Mouse (Mus musculus) midbrain, embryonic 16.5 days (tissue): ENCODE measurements at regions not wholly inside any gene's neighbourhood (a gene's known extent, or its start where the extent isn't known, plus 50 kb on each side); places are given as distances from the start of the nearest gene placed in this dataset.

Experiments used
- ATAC-seq: fragments of 200-750 bp; cut with Nextera tagmentation; 2 replicates; pipeline ENCODE4 v1.8.0; 2017; ENCODE audit warnings: moderate TSS enrichment
- H3K27ac ChIP-seq: fragments of 300-500 bp; sonication (generic); 2 replicates; pipeline ENCODE4 v1.5.1; 2014; ENCODE audit warnings: mild to moderate bottlenecking, low read length, mixed read lengths
- H3K27me3 ChIP-seq: fragments of 300-500 bp; sonication (generic); 2 replicates; pipeline ENCODE4 v1.6.1; 2014; ENCODE audit warnings: low read depth, low read length, mixed read lengths; ENCODE audit not compliant: control insufficient read depth, insufficient read depth
- H3K36me3 ChIP-seq: fragments of 300-500 bp; sonication (generic); 2 replicates; pipeline ENCODE4 v1.6.1; 2014; ENCODE audit warnings: mild to moderate bottlenecking, low read length, moderate library complexity, mixed read lengths; ENCODE audit not compliant: control insufficient read depth, insufficient read depth
- H3K4me1 ChIP-seq: fragments of 300-500 bp; sonication (generic); 2 replicates; pipeline ENCODE4 v1.6.1; 2014; ENCODE audit warnings: mild to moderate bottlenecking, low read length, mixed read lengths; ENCODE audit not compliant: control insufficient read depth, insufficient read depth
- H3K4me2 ChIP-seq: fragments of 300-500 bp; sonication (generic); 2 replicates; pipeline ENCODE4 v1.6.1; 2014; ENCODE audit warnings: mild to moderate bottlenecking, low read length, mixed read lengths
- H3K4me3 ChIP-seq: fragments of 300-500 bp; sonication (generic); 2 replicates; pipeline ENCODE4 v1.5.1; 2014; ENCODE audit warnings: low read depth, mild to moderate bottlenecking, low read length, moderate library complexity, mixed read lengths
- H3K9ac ChIP-seq: fragments of 300-500 bp; sonication (generic); 2 replicates; pipeline ENCODE4 v1.6.1; 2014; ENCODE audit warnings: low read depth, low read length, mixed read lengths
- H3K9me3 ChIP-seq: fragments of 300-500 bp; sonication (generic); replicated peaks from 2 replicates; pipeline ENCODE4 v1.6.1; 2014; ENCODE audit warnings: mild to moderate bottlenecking, low read length, mixed read lengths; ENCODE audit not compliant: control insufficient read depth, poor library complexity, severe bottlenecking
- WGBS: fragments of 180-500 bp; shearing (Covaris S2); extraction: QIAGEN DNeasy Blood & Tissue Kit; methylation state at CpG from one replicate; pipeline ENCODE4 v1.1.7; 2014; 5-methylcytosine and 5-hydroxymethylcytosine counted together

DNA sequence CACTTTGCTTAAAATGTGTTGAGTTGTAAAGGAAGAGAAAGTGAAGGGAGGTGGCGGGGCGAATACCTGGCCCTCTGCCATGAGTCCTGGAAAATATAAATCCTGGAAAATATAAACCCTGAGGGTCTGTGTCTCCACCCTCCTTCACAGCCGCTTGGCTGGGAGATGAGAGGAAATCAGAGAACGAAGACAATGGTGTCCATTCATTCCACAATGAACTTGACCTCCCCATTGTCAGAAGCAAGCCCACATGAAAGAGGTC lies 61.9 kb upstream of the Cdh4 start:
- peak overlapping the region; percentile 55; the same call in 1 of the 2 replicates for H3K27ac ChIP-seq
- WGBS = 71% methylated on average over 4 of the region's 4 CpGs
- no peak overlapping the region for H3K4me3 ChIP-seq
- no peaks in the 10 kb centered on the region for H3K9me3 ChIP-seq
- no peak for ATAC-seq
- no peaks in the 10 kb centered on the region for H3K27me3 ChIP-seq
- H3K4me2 ChIP-seq = no peak overlapping the region
- H3K4me1 ChIP-seq = peaks cover 14% of the 10 kb centered on the region
- H3K36me3 ChIP-seq = no peaks in the 10 kb centered on the region
- no peak overlapping the region for H3K9ac ChIP-seq

DNA sequence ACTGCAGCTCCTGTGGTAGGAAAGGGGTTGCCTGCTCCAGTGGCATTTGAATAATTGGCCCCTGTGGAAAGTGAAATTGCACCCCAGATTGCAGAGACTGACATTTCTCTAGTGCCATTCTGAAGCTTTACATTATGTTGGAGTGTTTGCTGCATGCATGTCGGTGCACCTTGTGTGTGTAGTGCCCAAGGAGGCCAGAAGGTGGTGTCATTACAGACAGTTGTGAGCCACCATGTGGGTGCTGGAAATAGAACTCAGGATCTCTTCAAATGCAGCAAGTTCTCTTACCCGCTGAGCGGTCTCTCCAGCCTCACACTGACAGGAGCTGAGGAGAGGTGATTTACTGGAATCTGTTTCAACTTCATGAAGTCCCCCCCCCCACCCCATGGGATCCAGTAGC lies 60.3 kb upstream of the Cdh4 start:
- Histone ChIP-seq H3K4me1 (peaks cover 14% of the 10 kb centered on the region), H3K9me3 (no peaks in the 10 kb centered on the region), H3K27ac (no peak overlapping the region), H3K27me3 (no peaks in the 10 kb centered on the region), H3K4me3 (no peak overlapping the region), H3K9ac (no peak overlapping the region), H3K4me2 (no peak overlapping the region), H3K36me3 (no peaks in the 10 kb centered on the region)
- WGBS = 93% methylated on average over 3 of the region's 3 CpGs
- no peak for ATAC-seq

DNA sequence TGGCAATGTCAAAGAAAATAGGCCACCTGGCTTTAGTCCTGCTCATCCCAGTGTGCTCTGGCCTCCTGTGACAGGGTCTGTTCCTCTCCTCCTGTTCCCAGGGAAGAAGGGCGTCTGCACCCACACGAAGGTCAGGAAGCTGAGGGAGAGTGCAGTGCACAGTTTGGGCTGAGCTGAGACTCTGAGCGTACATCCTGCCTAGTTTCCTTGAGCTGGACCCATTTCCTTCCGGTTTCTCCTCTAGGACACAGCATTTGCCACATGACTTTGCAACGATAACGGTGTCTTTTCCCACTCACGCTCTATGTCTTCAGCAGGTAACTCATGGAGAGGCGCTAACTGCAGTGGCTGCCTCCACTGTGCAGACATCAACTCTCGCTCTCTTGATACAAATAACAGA lies 59.6 kb upstream of the Cdh4 start:
- H3K36me3 ChIP-seq = no peaks in the 10 kb centered on the region
- no peaks in the 10 kb centered on the region for H3K27me3 ChIP-seq
- WGBS = 80% methylated on average over 9 of the region's 9 CpGs
- H3K27ac ChIP-seq = no peak overlapping the region
- H3K4me3 ChIP-seq = no peak overlapping the region
- H3K4me2 ChIP-seq = no peak overlapping the region
- no peaks in the 10 kb centered on the region for H3K9me3 ChIP-seq
- peaks cover 14% of the 10 kb centered on the region for H3K4me1 ChIP-seq
- ATAC-seq = no peak
- H3K9ac ChIP-seq = no peak overlapping the region

DNA sequence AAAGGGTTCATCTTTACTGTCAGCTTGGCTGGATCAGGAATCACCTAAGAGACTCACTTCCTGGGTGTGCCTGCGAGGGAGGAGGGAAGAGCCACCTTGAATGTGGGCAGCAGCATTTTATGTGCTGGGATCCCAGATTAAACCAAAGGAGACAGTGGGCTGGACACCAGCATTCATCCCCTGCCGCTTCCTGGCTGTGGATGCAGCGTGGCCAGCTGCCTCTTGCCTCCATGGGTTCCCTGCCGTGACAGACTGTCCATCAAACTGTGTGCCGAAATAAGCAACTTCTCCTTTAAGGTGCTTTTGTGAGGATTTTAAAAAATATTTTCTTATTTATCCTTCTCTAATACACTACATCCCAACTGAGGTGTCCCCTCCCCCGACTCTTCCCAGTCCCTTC lies 55.4 kb upstream of the Cdh4 start:
- Histone ChIP-seq H3K36me3 (no peaks in the 10 kb centered on the region), H3K27me3 (no peaks in the 10 kb centered on the region), H3K4me3 (no peak overlapping the region), H3K9ac (no peak overlapping the region; the same call in 1 of the 2 replicates), H3K4me2 (no peak overlapping the region), H3K9me3 (no peaks in the 10 kb centered on the region), H3K27ac (no peak overlapping the region), H3K4me1 (no peaks in the 10 kb centered on the region)
- no peak for ATAC-seq
- WGBS = 68% methylated on average over 6 of the region's 6 CpGs

DNA sequence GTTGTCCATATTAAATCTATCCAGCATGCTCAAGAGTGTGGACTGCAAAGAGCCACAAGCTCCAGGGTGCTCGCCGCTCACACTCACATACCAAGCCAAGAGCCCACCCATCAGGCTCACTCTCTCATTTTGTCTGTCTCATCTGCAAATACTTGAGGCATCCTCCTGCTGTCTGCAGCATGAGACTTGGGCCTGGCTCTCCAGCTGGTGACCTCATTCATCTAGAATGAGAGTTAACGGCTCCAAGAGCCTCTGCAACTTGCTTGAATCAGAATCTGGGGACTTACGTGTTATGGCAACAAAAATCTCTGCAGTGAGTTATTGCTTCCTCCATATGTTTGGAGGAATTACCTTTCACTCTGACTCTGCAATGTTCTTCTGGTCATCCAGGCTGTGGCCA lies 51.7 kb upstream of the Cdh4 start:
- Histone ChIP-seq H3K4me2 (no peak overlapping the region), H3K9ac (no peak overlapping the region), H3K4me3 (no peak overlapping the region), H3K9me3 (no peaks in the 10 kb centered on the region), H3K4me1 (no peaks in the 10 kb centered on the region), H3K27ac (no peak overlapping the region), H3K27me3 (no peaks in the 10 kb centered on the region), H3K36me3 (no peaks in the 10 kb centered on the region)
- no peak for ATAC-seq
- 86% methylated on average over 4 of the region's 4 CpGs for WGBS

DNA sequence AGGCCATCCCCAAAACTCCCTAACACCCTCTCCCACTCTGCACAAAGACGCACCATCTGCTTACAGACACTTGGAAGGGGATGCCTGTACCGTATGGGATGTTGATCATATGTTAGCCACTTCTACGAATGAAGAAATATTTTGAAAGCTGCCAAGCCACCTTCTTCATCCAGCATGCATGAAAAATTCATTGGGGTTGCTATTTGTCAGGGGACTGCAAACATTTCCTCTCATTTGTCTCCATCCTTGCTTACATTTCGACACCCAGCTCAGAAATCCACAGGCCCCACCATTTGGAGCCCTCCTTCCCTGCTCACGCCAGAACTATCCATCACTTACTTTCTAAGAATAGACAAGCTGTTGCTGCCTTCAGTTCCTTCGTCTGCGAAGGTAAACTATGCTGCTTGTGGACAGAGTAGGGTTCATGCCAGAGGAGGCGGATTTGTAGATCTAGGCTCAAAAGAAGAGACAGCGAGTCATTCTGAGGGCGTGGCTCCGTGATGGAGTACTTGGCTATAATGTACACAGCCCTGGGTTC lies 51.2 kb upstream of the Cdh4 start:
- Histone ChIP-seq H3K9ac (no peak overlapping the region), H3K36me3 (no peaks in the 10 kb centered on the region), H3K4me2 (no peak overlapping the region), H3K27me3 (no peaks in the 10 kb centered on the region), H3K4me3 (no peak overlapping the region), H3K27ac (no peak overlapping the region), H3K4me1 (no peaks in the 10 kb centered on the region), H3K9me3 (no peaks in the 10 kb centered on the region)
- WGBS = 89% methylated on average over 11 of the region's 11 CpGs
- no peak for ATAC-seq
